Mouse (Mus musculus) spleen, embryonic (tissue): ENCODE results near the gene 4930550C14Rik.

Experiments
- CTCF ChIA-PET: fragments of 350-600 bp; sonication (Branson Sonifier 250); formaldehyde crosslinking; loops from one replicate; lab custom pipeline; 2022; lab: Charles Lee

The 4930550C14Rik gene

DNA sequence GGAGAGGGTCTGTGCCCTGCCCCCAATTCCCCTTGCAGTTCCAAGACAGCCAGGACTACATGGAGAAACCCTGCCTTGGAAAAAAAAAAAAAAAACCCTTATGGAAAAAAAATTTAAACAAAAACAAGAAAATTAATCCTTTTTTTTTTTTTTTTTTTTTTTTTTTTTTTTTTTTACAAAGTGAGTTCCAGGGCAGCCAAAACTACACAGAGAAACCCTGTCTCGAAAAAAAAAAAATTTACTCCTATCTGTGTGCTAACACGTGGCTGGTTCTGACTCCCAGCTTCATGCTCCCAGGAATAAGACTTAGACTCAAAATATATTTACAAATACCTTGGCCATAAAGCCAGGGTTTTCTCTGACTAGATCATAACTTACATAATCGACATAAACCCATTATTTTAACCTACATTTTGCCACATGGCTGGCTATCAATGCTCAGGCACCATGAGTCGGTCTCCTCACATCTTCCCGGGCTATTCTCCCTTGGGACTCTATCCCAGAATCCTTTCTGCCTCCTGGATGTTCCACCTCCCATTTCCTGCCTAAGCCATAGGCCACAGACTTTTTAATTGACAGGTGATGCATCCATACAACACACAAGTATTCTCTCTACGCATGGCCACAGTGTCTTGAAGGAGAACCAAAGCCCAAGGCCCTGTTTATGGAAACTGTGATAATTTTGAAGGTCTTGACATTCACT is 2.1 kb downstream of the 4930550C14Rik start:
- CTCF ChIA-PET: no interaction called here

DNA sequence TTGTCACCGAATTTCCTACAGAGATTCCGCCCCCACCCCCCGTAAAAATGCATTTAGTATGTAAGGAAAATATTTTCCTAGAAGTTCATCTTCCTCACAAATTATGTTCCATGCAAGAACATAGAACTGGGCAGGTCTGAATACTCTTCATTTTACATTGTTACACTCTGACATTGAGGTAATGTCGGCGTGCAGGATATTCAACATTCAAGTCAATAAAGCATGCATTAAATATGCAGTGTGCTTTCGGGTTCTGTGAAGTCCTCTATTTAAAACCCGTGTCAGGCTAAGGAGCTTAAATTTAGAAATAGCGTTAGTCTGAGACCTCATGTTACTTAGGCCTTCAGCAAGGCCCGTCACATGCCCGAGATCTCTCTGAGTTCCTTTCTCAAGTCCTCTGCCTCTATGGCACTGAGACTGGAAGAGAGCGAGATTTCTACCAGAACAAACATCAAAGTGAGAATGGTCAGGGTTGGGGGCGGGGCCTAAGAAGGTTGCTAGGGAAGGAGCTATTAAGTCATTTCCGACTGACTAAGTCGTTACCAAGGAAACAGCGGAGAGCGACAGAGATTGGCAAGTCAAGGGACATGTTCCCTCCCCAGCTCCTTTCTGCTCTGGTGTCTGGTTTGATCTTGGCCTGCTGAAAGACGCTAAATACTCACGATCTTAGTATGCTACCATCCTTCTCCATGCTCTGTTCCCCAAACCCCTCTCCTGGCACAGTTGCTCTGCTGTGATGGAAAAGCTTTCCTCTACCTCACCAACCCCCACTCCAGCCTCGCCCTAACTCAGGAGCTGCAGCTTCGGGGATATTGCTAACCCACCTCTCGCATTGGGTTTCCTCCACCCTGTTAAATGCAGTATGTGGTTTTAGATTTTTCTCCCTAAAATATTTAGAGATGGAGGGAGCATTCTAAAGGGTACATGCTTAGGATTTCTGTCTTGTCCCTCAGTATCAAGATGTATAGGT is 2.9 kb downstream of the 4930550C14Rik start:
- CTCF ChIA-PET: no interaction called here

GRCm38 (mm10) chr9:53408548-53408947 is 6.4 kb downstream of the 4930550C14Rik start:
- CTCF ChIA-PET: no interaction called here

DNA sequence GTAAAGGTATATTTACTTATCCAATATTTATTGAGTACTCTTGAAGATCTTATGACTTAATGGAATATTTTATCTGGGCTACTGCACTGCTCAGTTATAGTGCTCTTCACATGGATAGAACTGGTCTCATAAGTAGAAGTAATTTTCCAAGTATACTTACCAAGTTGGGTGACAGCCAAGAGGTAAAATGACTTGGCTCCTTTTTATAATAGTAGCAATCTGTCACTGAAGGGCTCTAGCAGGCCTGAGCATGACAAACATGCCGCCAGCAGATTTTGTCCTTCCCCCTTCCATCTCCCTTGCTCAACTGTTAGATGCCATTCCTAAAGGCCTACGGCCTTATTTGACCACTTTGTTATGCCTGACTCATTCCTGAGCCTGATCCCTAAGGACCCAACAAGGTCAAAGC is 6.8 kb downstream of the 4930550C14Rik start:
- CTCF ChIA-PET: no interaction called here

DNA sequence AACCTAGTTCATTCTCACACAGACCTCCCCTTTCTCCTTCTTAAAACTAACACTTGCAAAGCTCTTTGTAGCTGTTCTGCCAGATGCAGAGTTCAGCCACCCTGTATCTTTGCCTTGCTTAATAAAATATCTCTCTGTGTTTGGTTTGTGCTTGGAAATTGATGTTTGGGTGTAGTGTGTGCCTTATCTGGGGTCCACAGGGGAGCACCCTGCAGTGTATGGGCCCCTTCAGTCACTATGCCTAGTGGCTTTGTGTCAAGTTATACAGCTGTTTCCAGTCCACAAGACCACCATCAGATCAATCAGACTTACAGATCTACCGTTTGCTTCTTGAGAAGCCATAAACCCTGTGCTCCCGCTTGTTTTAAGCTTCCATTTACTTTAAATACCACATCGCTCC is 7.3 kb downstream of the 4930550C14Rik start:
- CTCF ChIA-PET: interaction anchor here (0.6 kb wide), 1 partner anchor 56 kb away, joined by 3 read pairs; no protein-coding TSS in a partner anchor

GRCm38 (mm10) chr9:53422133-53422896 is 20.2 kb downstream of the 4930550C14Rik start:
- CTCF ChIA-PET: no interaction called here

- CTCF ChIA-PET: no interaction called here
These were observed 24.6 kb downstream of the 4930550C14Rik start for GRCm38 (mm10) chr9:53426726-53427125.

DNA sequence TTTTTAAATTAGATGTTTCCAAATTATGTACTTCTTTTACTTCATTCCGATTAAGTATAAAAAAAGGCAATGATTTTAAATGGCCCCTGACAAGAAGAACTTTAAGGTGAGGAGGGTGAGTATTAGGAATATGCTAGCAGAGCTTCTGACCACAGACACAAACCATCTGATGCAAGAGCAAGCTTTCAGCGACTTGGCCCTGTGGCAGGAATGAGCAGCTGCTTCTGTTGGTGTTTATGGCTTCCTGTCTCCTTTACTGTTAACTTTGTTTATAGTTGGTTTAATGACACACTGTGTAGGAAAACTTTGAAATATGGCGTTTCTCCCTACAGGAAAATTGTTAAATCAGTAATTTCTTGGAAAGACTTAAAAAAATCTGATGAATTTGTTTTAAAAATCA is 25.5 kb downstream of the 4930550C14Rik start:
- CTCF ChIA-PET: no interaction called here

DNA sequence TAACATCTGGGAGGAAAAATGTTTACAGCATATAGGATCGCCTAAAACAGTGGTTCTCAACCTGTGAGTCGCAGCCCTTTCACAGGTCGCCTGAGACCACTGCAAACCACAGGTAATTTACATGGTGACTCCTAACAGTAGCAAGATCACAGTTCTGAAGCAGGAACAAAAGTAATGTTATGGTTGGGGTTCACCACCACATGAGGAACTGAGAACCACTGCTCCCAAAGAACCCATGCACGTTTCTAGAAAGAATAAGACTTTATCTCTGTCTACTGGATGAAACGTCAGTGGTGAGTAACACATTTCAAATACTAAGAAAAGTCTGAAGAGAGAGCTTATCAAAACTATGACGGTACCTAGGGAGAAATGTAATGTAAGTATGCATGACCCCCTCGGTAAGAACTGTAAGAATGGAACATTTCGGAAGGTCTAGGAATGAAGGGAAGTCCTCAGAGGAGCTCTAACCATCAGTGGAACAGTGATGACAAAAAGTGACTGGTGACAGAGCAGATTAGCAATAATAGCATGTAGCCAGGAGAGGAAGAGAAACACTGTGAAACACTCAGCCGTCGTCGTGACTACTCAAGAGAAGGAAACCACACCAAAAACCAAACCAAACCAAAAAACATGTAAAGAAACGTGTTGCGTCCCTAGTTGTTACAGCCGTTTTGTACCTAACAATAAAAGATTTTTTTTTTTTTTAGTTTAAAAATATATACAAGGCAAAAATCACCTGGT is 33.9 kb downstream of the 4930550C14Rik start:
- CTCF ChIA-PET: no interaction called here

GRCm38 (mm10) chr9:53450609-53451008 is 48.5 kb downstream of the 4930550C14Rik start:
- CTCF ChIA-PET: no interaction called here

GRCm38 (mm10) chr9:53452038-53452437 is 49.9 kb downstream of the 4930550C14Rik start:
- CTCF ChIA-PET: no interaction called here

- CTCF ChIA-PET: no interaction called here
These were observed 70.8 kb downstream of the 4930550C14Rik start for GRCm38 (mm10) chr9:53472806-53473518.
